Mouse (Mus musculus): ENCODE data around the gene Wwox. TPM values are rescaled to one million over a fixed set of nuclear protein-coding genes. Genes with fewer than 3 reads are reported as not detected.

Gene Wwox
- polyA plus RNA-seq, 1 experiment from 2014 or later = 11.6 TPM

- H3K27me3 ChIP-seq (replicated peaks; ENCODE audit: insufficient read depth, low read length) = no peaks in the 10 kb centered on the region
- no peaks in the 10 kb centered on the region for H3K36me3 ChIP-seq (ENCODE audit: insufficient read depth, low read length)
- H3K4me2 ChIP-seq (replicated peaks; ENCODE audit: low read depth, low read length) = no peak overlapping the region
- H3K9ac ChIP-seq (replicated peaks; ENCODE audit: low read depth) = no peak overlapping the region
- H3K4me3 ChIP-seq (ENCODE audit: low read depth, low read length) = no peak overlapping the region
- no peak overlapping the region for H3K27ac ChIP-seq (ENCODE audit: low read length)
- DNase-seq (ENCODE audit: low spot score) (no peak), ATAC-seq (no peak)
- 85% methylated on average over 6 of the region's 6 CpGs for WGBS
- TF ChIP-seq CTCF (IDR thresholded peaks at IDR 0.05) (no peak), EP300 (IDR thresholded peaks at IDR 0.05) (no peak)
- H3K9me3 ChIP-seq (ENCODE audit: low read length) = no peaks in the 10 kb centered on the region
- no peaks in the 10 kb centered on the region for H3K4me1 ChIP-seq (ENCODE audit: insufficient read depth, low read depth, low read length)
Observed at GRCm38 (mm10) chr8:115350707-115351106, 911.3 kb downstream of the Wwox start.

GRCm38 (mm10) chr8:115357663-115358335, 918.3 kb downstream of the Wwox start:
- Histone ChIP-seq H3K4me3 (ENCODE audit: low read depth, low read length) (no peak overlapping the region), H3K27ac (ENCODE audit: low read length) (no peak overlapping the region), H3K4me2 (replicated peaks; ENCODE audit: low read depth, low read length) (no peak overlapping the region), H3K36me3 (ENCODE audit: insufficient read depth, low read length) (no peaks in the 10 kb centered on the region), H3K9ac (replicated peaks; ENCODE audit: low read depth) (no peak overlapping the region), H3K27me3 (replicated peaks; ENCODE audit: insufficient read depth, low read length) (no peaks in the 10 kb centered on the region), H3K9me3 (ENCODE audit: low read length) (no peaks in the 10 kb centered on the region), H3K4me1 (ENCODE audit: insufficient read depth, low read depth, low read length) (no peaks in the 10 kb centered on the region)
- DNase-seq (ENCODE audit: low spot score) = no peak
- WGBS = 48% methylated on average over 16 of the region's 16 CpGs
- ATAC-seq = no peak
- TF ChIP-seq CTCF (IDR thresholded peaks at IDR 0.05) (no peak), EP300 (IDR thresholded peaks at IDR 0.05) (no peak)

GRCm38 (mm10) chr8:115358481-115358880, 919.0 kb downstream of the Wwox start:
- no peak for TF ChIP-seq CTCF (IDR thresholded peaks at IDR 0.05)
- TF ChIP-seq EP300 (IDR thresholded peaks at IDR 0.05) = no peak
- no peak overlapping the region for H3K9ac ChIP-seq (replicated peaks; ENCODE audit: low read depth)
- no peak for ATAC-seq

GRCm38 (mm10) chr8:115359701-115360100, 920.2 kb downstream of the Wwox start:
- Histone ChIP-seq H3K36me3 (ENCODE audit: insufficient read depth, low read length) (no peaks in the 10 kb centered on the region), H3K4me2 (replicated peaks; ENCODE audit: low read depth, low read length) (no peak overlapping the region), H3K9ac (replicated peaks; ENCODE audit: low read depth) (no peak overlapping the region), H3K4me1 (ENCODE audit: insufficient read depth, low read depth, low read length) (no peaks in the 10 kb centered on the region), H3K27me3 (replicated peaks; ENCODE audit: insufficient read depth, low read length) (no peaks in the 10 kb centered on the region), H3K4me3 (ENCODE audit: low read depth, low read length) (no peak overlapping the region), H3K27ac (ENCODE audit: low read length) (no peak overlapping the region), H3K9me3 (ENCODE audit: low read length) (no peaks in the 10 kb centered on the region)
- TF ChIP-seq EP300 (IDR thresholded peaks at IDR 0.05) (no peak), CTCF (IDR thresholded peaks at IDR 0.05) (no peak)
- DNase-seq (ENCODE audit: low spot score) (no peak), ATAC-seq (no peak)
- WGBS = 39% methylated on average over 12 of the region's 12 CpGs

More at GRCm38 (mm10) chr8:115358481-115358880, 919.0 kb downstream of the Wwox start:
- no peaks in the 10 kb centered on the region for H3K9me3 ChIP-seq (ENCODE audit: low read length)
- no peak overlapping the region for H3K4me3 ChIP-seq (ENCODE audit: low read depth, low read length)
- H3K4me1 ChIP-seq (ENCODE audit: insufficient read depth, low read depth, low read length) = no peaks in the 10 kb centered on the region
- 92% methylated on average over 11 of the region's 11 CpGs for WGBS
- no peak overlapping the region for H3K4me2 ChIP-seq (replicated peaks; ENCODE audit: low read depth, low read length)
- H3K36me3 ChIP-seq (ENCODE audit: insufficient read depth, low read length) = no peaks in the 10 kb centered on the region
- H3K27ac ChIP-seq (ENCODE audit: low read length) = no peak overlapping the region
- no peaks in the 10 kb centered on the region for H3K27me3 ChIP-seq (replicated peaks; ENCODE audit: insufficient read depth, low read length)
- no peak for DNase-seq (ENCODE audit: low spot score)

GRCm38 (mm10) chr8:115362518-115362917, 923.1 kb downstream of the Wwox start:
- WGBS = 56% methylated on average over 7 of the region's 7 CpGs
- no peak for ATAC-seq
- Histone ChIP-seq H3K4me1 (ENCODE audit: insufficient read depth, low read depth, low read length) (no peaks in the 10 kb centered on the region), H3K4me2 (replicated peaks; ENCODE audit: low read depth, low read length) (no peak overlapping the region), H3K9ac (replicated peaks; ENCODE audit: low read depth) (no peak overlapping the region), H3K27me3 (replicated peaks; ENCODE audit: insufficient read depth, low read length) (no peaks in the 10 kb centered on the region), H3K36me3 (ENCODE audit: insufficient read depth, low read length) (no peaks in the 10 kb centered on the region), H3K9me3 (ENCODE audit: low read length) (no peaks in the 10 kb centered on the region), H3K4me3 (ENCODE audit: low read depth, low read length) (no peak overlapping the region), H3K27ac (ENCODE audit: low read length) (no peak overlapping the region)
- no peak for DNase-seq (ENCODE audit: low spot score)
- no peak for TF ChIP-seq EP300 (IDR thresholded peaks at IDR 0.05)
- no peak for TF ChIP-seq CTCF (IDR thresholded peaks at IDR 0.05)

- Histone ChIP-seq H3K9ac (replicated peaks; ENCODE audit: low read depth) (no peak overlapping the region), H3K27me3 (replicated peaks; ENCODE audit: insufficient read depth, low read length) (no peaks in the 10 kb centered on the region), H3K36me3 (ENCODE audit: insufficient read depth, low read length) (no peaks in the 10 kb centered on the region), H3K4me1 (ENCODE audit: insufficient read depth, low read depth, low read length) (peaks cover 12% of the 10 kb centered on the region; the same call in 1 of the 2 replicates), H3K27ac (ENCODE audit: low read length) (no peak overlapping the region), H3K9me3 (ENCODE audit: low read length) (no peaks in the 10 kb centered on the region), H3K4me2 (replicated peaks; ENCODE audit: low read depth, low read length) (no peak overlapping the region), H3K4me3 (ENCODE audit: low read depth, low read length) (no peak overlapping the region)
- 17% methylated on average over 4 of the region's 4 CpGs for WGBS
- ATAC-seq = no peak
- TF ChIP-seq CTCF (IDR thresholded peaks at IDR 0.05) = no peak
- no peak for TF ChIP-seq EP300 (IDR thresholded peaks at IDR 0.05)
- DNase-seq (ENCODE audit: low spot score) = no peak
Observed at GRCm38 (mm10) chr8:115374957-115375356, 935.5 kb downstream of the Wwox start.

All from lung, postnatal 0 days (tissue).